Mouse (Mus musculus): ENCODE results near the gene Sae1.

DNA sequence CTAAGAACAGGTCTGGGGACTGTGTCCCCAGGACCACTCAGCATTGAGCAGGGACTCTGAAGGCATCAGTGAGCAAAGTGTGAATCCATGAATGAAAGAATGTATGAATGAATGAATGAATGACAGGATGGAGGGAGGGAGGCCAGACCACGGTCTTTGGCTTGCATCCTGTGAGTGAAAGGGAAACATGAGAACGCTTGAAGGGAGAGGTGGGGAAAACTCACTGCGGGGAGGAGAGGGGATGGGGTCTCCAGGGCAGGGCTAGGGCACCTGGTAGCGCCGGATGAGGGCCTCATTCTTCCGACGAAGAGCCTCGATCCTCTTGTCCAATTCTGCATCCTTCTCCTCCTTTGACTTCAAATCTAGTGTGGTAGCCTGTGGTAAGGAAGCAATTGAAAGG, 103.6 kb downstream of the Sae1 start:
- no peak for TF ChIP-seq CTCF (IDR thresholded peaks at IDR 0.05; ENCODE audit: low read depth)
- TF ChIP-seq EP300 (IDR thresholded peaks at IDR 0.05; ENCODE audit: low read depth): no peak
